Mouse (Mus musculus) retina, postnatal 1 day (tissue): ENCODE results near the gene Tmem255b.
A peak's percentile ranks its signal among the peaks of the same experiment; 100 is the strongest.

Experiments used
- DNase-seq: peaks from one replicate; pipeline ENCODE4 v3.0.0-alpha.2; 2012

Gene Tmem255b

GRCm38 (mm10) chr8:13451747-13452277 lies 16.8 kb downstream of the Tmem255b start:
- DNase-seq = no peak

- peak; percentile 38 for DNase-seq
These were observed 19.5 kb downstream of the Tmem255b start for GRCm38 (mm10) chr8:13454341-13455113.

GRCm38 (mm10) chr8:13455295-13455694 lies 20.3 kb downstream of the Tmem255b start:
- DNase-seq = peak; percentile 56

- no peak for DNase-seq
These were observed 24.4 kb downstream of the Tmem255b start for GRCm38 (mm10) chr8:13459431-13459830.

- DNase-seq = no peak
These were observed 26.2 kb downstream of the Tmem255b start for GRCm38 (mm10) chr8:13461085-13461765.

- peak; percentile 67 for DNase-seq
These were observed 26.9 kb downstream of the Tmem255b start for GRCm38 (mm10) chr8:13461843-13462242.

- no peak for DNase-seq
These were observed 27.4 kb downstream of the Tmem255b start for GRCm38 (mm10) chr8:13462392-13462791.

GRCm38 (mm10) chr8:13465324-13465723 lies 30.3 kb downstream of the Tmem255b start:
- no peak for DNase-seq

GRCm38 (mm10) chr8:13466989-13467388 lies 32.0 kb downstream of the Tmem255b start:
- DNase-seq = no peak

- no peak for DNase-seq
These were observed 33.7 kb downstream of the Tmem255b start for GRCm38 (mm10) chr8:13468737-13469136.

- DNase-seq = no peak
These were observed 36.5 kb downstream of the Tmem255b start for GRCm38 (mm10) chr8:13471484-13471883.

- no peak for DNase-seq
These were observed 37.3 kb downstream of the Tmem255b start for GRCm38 (mm10) chr8:13472284-13472683.

GRCm38 (mm10) chr8:13475892-13476291 lies 40.9 kb downstream of the Tmem255b start:
- peak; percentile 43 for DNase-seq

- DNase-seq = no peak
These were observed 46.1 kb downstream of the Tmem255b start for GRCm38 (mm10) chr8:13481089-13481554.

- no peak for DNase-seq
These were observed 46.6 kb downstream of the Tmem255b start for GRCm38 (mm10) chr8:13481596-13481995.

GRCm38 (mm10) chr8:13482101-13482801 lies 47.3 kb downstream of the Tmem255b start:
- no peak for DNase-seq

GRCm38 (mm10) chr8:13483191-13483590 lies 48.2 kb downstream of the Tmem255b start:
- DNase-seq = no peak

GRCm38 (mm10) chr8:13489351-13489750 lies 54.4 kb downstream of the Tmem255b start:
- DNase-seq = no peak

- DNase-seq = no peak
These were observed 55.3 kb downstream of the Tmem255b start for GRCm38 (mm10) chr8:13489986-13490910.

- DNase-seq = no peak
These were observed 56.6 kb downstream of the Tmem255b start for GRCm38 (mm10) chr8:13491491-13492010.

- peak; percentile 68 for DNase-seq
These were observed 57.4 kb downstream of the Tmem255b start for GRCm38 (mm10) chr8:13492198-13492995.
